Mouse (Mus musculus) MEL (cell line): ENCODE results near the gene Casq1. TPM values are rescaled to one million over a fixed set of nuclear protein-coding genes. Genes with fewer than 3 reads are reported as not detected.

Experiments used
- DNase-seq: peaks from one replicate; pipeline ENCODE4 v3.0.0; 2011; ENCODE audit warnings: low read depth, low spot score
- H3K27ac ChIP-seq: 2 replicates; pipeline ENCODE4 v1.5.1; 2012; ENCODE audit warnings: low read depth, mild to moderate bottlenecking, control low read depth, low read length, moderate library complexity; ENCODE audit not compliant: control insufficient read depth
- H3K27me3 ChIP-seq, 2 experiments: fragments of 150-350 bp in 1 of 2; sonication (generic) in 1 of 2; 2 replicates each; pipeline ENCODE4 v1.6.1; 2012; ENCODE audit warnings: low read length in 2 of 2, mild to moderate bottlenecking in 2 of 2, improper control_type of control experiment in 1 of 2, moderate library complexity in 1 of 2; ENCODE audit not compliant: insufficient read depth in 2 of 2, control insufficient read depth in 1 of 2
- H3K36me3 ChIP-seq, 2 experiments: 2 replicates each; pipeline ENCODE4 v1.6.1; 2012 to 2014; ENCODE audit warnings: low read length in 2 of 2, improper control_type of control experiment in 1 of 2, inconsistent platforms in 1 of 2, mild to moderate bottlenecking in 1 of 2; ENCODE audit not compliant: insufficient read depth in 2 of 2, control insufficient read depth in 1 of 2
- H3K4me1 ChIP-seq, 2 experiments: fragments of 150-350 bp in 1 of 2; sonication (generic) in 1 of 2; 2 replicates each; pipeline ENCODE4 v1.6.1; 2012; ENCODE audit warnings: low read length in 2 of 2, improper control_type of control experiment in 1 of 2, mild to moderate bottlenecking in 1 of 2; ENCODE audit not compliant: insufficient read depth in 2 of 2, control insufficient read depth in 1 of 2
- H3K4me3 ChIP-seq, 2 experiments: fragments of 150-350 bp in 1 of 2; sonication (generic) in 1 of 2; 2 replicates each; pipeline ENCODE4 v1.5.1; 2012; ENCODE audit warnings: low read depth in 2 of 2, low read length in 2 of 2, mild to moderate bottlenecking in 2 of 2, moderate library complexity in 2 of 2, control low read depth in 1 of 2, improper control_type of control experiment in 1 of 2; ENCODE audit not compliant: control insufficient read depth in 1 of 2, insufficient read depth in 1 of 2
- H3K79me2 ChIP-seq: 2 replicates; pipeline ENCODE4 v1.6.1; 2012; ENCODE audit warnings: mild to moderate bottlenecking, low read length, moderate library complexity; ENCODE audit not compliant: control insufficient read depth, poor library complexity, insufficient read depth
- H3K9ac ChIP-seq: 2 replicates; pipeline ENCODE4 v1.6.1; 2012; ENCODE audit warnings: low read depth, mild to moderate bottlenecking, control low read depth, low read length, moderate library complexity; ENCODE audit not compliant: control insufficient read depth, poor library complexity, severe bottlenecking
- H3K9me3 ChIP-seq: fragments of 150-350 bp; sonication (generic); replicated peaks from 2 replicates; pipeline ENCODE4 v1.6.1; 2012; ENCODE audit warnings: mild to moderate bottlenecking, low read length, improper control_type of control experiment, moderate library complexity; ENCODE audit not compliant: insufficient read depth
- CHD2 ChIP-seq: IDR thresholded peaks from 2 replicates; pipeline ENCODE4 v1.6.1; 2011; ENCODE audit warnings: low read length, improper control_type of control experiment
- CTCF ChIP-seq, 3 experiments: IDR thresholded peaks in 2 of 3; conservative IDR thresholded peaks in 1 of 3; 2 replicates each; pipeline ENCODE4 v1.5.1; 2011 to 2012; ENCODE audit warnings: low read length in 3 of 3, low read depth in 2 of 3, mild to moderate bottlenecking in 2 of 3, improper control_type of control experiment in 1 of 3, inconsistent platforms in 1 of 3, mixed read lengths in 1 of 3, moderate library complexity in 1 of 3; ENCODE audit not compliant: control insufficient read depth in 1 of 3, insufficient read depth in 1 of 3, poor library complexity in 1 of 3, severe bottlenecking in 1 of 3
- ELF1 ChIP-seq: IDR thresholded peaks from 2 replicates; pipeline ENCODE4 v1.6.1; 2014; ENCODE audit warnings: low read depth, mild to moderate bottlenecking, inconsistent platforms, low read length, improper control_type of control experiment, moderate library complexity
- ETS1 ChIP-seq: IDR thresholded peaks from 2 replicates; pipeline ENCODE4 v1.6.1; 2012; ENCODE audit warnings: low read depth, mild to moderate bottlenecking, inconsistent platforms, low read length, improper control_type of control experiment, moderate library complexity
- GABPA ChIP-seq: IDR thresholded peaks from 2 replicates; pipeline ENCODE4 v1.6.1; 2012; ENCODE audit warnings: low read depth, mild to moderate bottlenecking, inconsistent platforms, low read length, improper control_type of control experiment, moderate library complexity
- GATA1 ChIP-seq: IDR thresholded peaks from 2 replicates; pipeline ENCODE4 v1.6.1; 2011; ENCODE audit warnings: low read depth, low read length, improper control_type of control experiment
- JUND ChIP-seq: IDR thresholded peaks from 2 replicates; pipeline ENCODE4 v1.6.1; 2011; ENCODE audit warnings: low read depth, mild to moderate bottlenecking, improper control_type of control experiment, low read length
- KAT2A ChIP-seq: conservative IDR thresholded peaks from 2 replicates; pipeline ENCODE4 v1.6.1; 2012; ENCODE audit warnings: low read depth, low read length, improper control_type of control experiment, inconsistent platforms
- MAX ChIP-seq: IDR thresholded peaks from 2 replicates; pipeline ENCODE4 v1.6.1; 2011; ENCODE audit warnings: low read length, improper control_type of control experiment
- MXI1 ChIP-seq: IDR thresholded peaks from 2 replicates; pipeline ENCODE4 v1.6.1; 2011; ENCODE audit warnings: mild to moderate bottlenecking, low read depth, low read length, improper control_type of control experiment
- MYB ChIP-seq: IDR thresholded peaks from 2 replicates; pipeline ENCODE4 v1.6.1; 2011; ENCODE audit warnings: mild to moderate bottlenecking, low read depth, low read length, improper control_type of control experiment
- NELFE ChIP-seq: IDR thresholded peaks from 2 replicates; pipeline ENCODE4 v1.6.1; 2011; ENCODE audit warnings: low read depth, low read length, improper control_type of control experiment
- POLR2AphosphoS2 ChIP-seq: IDR thresholded peaks from 2 replicates; pipeline ENCODE4 v1.6.1; 2011; ENCODE audit warnings: low read length, improper control_type of control experiment
- TAL1 ChIP-seq: IDR thresholded peaks from 2 replicates; pipeline ENCODE4 v1.6.1; 2012; ENCODE audit warnings: mild to moderate bottlenecking, inconsistent platforms, low read length, moderate library complexity, mixed read lengths
- TBP ChIP-seq: IDR thresholded peaks from 2 replicates; pipeline ENCODE4 v1.8.0; 2011; ENCODE audit warnings: low read depth, low read length, improper control_type of control experiment
- UBTF ChIP-seq: IDR thresholded peaks from 2 replicates; pipeline ENCODE4 v1.6.1; 2012; ENCODE audit warnings: low read depth, mild to moderate bottlenecking, inconsistent platforms, low read length, improper control_type of control experiment, moderate library complexity, borderline replicate concordance; ENCODE audit not compliant: insufficient read depth
- USF2 ChIP-seq, 2 experiments: IDR thresholded peaks; 2 replicates each; pipeline ENCODE4 v1.6.1; 2011 to 2012; ENCODE audit warnings: improper control_type of control experiment in 2 of 2, low read length in 2 of 2, borderline replicate concordance in 1 of 2, inconsistent platforms in 1 of 2, low read depth in 1 of 2, mild to moderate bottlenecking in 1 of 2; ENCODE audit not compliant: insufficient read depth in 1 of 2
- ZNF384 ChIP-seq: IDR thresholded peaks from 2 replicates; pipeline ENCODE4 v1.6.1; 2012; ENCODE audit warnings: low read depth, mild to moderate bottlenecking, inconsistent platforms, low read length, improper control_type of control experiment
- polyA plus RNA-seq, 2 experiments: library from polyadenylated mRNA; stranded (reverse) in 1 of 2; unstranded in 1 of 2; fragments of >175 nt in 1 of 2; fragments of >200 nt in 1 of 2; gene quantifications; 2 replicates each; pipeline versions ENCODE4 v1.2.1 to v1.2.4; 2012; ENCODE audit warnings: low replicate concordance in 2 of 2, low read depth in 1 of 2; ENCODE audit not compliant: insufficient read length in 2 of 2, insufficient read depth in 1 of 2, missing spikeins in 1 of 2
- total RNA-seq: library from RNA; depleted of rRNA; stranded (reverse); fragments of 300-350 nt; gene quantifications from 2 replicates; pipeline ENCODE4 v1.2.3, GENCODE M21; 2012

Casq1 gene
- total and polyA plus RNA-seq, 3 experiments, result 0.21 TPM; not detected in 2

DNA sequence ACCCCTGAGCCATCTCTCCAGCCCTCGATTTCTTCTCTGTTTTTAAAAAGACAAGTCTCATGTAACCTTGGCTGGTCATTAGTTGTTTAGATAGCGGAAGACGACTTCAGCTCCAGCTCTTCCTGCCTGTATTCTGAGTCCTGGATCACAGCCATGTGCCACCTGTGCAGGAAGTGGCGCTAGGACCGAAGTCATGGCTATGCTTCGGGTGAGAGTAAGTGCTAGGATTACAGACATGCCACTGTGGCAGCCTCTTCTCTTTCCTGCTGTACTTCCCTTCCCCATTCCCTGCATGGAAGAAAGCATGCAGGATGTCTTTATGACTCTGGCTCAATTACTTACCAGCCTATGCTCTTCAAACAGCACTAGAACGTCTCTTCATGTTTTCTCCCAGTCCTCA is 40.6 kb downstream of the Casq1 start:
- Histone ChIP-seq H3K4me3 (no peak overlapping the region), H3K9me3 (no peaks in the 10 kb centered on the region), H3K9ac (no peak overlapping the region), H3K27me3 (no peaks in the 10 kb centered on the region)
- TF ChIP-seq TBP (no peak), NELFE (no peak), GABPA (no peak)
- TF ChIP-seq, all 39 proteins: peak for 0
- no peak for DNase-seq
- Histone ChIP-seq H3K27ac (no peak overlapping the region), H3K4me1 (peaks cover 3 to 5% of the 10 kb centered on the region in 2 experiments; a peak in 3 of 4 replicates), H3K36me3 (peaks cover 12 to 30% of the 10 kb centered on the region in 2 experiments), H3K79me2 (no peaks in the 10 kb centered on the region)

GRCm38 (mm10) chr1:172177791-172178190 is 41.9 kb downstream of the Casq1 start:
- Histone ChIP-seq H3K36me3 (peaks cover 2 to 33% of the 10 kb centered on the region in 2 experiments), H3K27ac (no peak overlapping the region), H3K4me3 (no peak overlapping the region), H3K27me3 (no peaks in the 10 kb centered on the region), H3K9ac (no peak overlapping the region), H3K4me1 (peaks cover 0 to 3% of the 10 kb centered on the region in 2 experiments; a peak in 1 of 4 replicates), H3K79me2 (no peaks in the 10 kb centered on the region), H3K9me3 (no peaks in the 10 kb centered on the region)
- no peak for DNase-seq
- TF ChIP-seq JUND, result no peak
- TF ChIP-seq GATA1, result no peak
- no peak for TF ChIP-seq UBTF
- no peak for TF ChIP-seq MYB
- TF ChIP-seq KAT2A, result no peak
- TF ChIP-seq TBP, result no peak
- no peak for TF ChIP-seq MXI1
- no peak for TF ChIP-seq TAL1
- TF ChIP-seq ELF1, result no peak
- no peak for TF ChIP-seq ZNF384
- no peak for TF ChIP-seq USF2 (IDR thresholded peaks at IDR 0.05; ENCODE audit: borderline replicate concordance in 1 of 2, insufficient read depth in 1 of 2, low read depth in 1 of 2, low read length in 2 of 2)
- TF ChIP-seq CTCF (IDR thresholded peaks at IDR 0.05 in 2 of 3, conservative IDR thresholded peaks at IDR 0.05 in 1 of 3; ENCODE audit: control insufficient read depth in 1 of 3, insufficient read depth in 1 of 3, low read depth in 2 of 3, low read length in 3 of 3, poor library complexity in 1 of 3, severe bottlenecking in 1 of 3), result no peak
- no peak for TF ChIP-seq NELFE
- no peak for TF ChIP-seq ETS1
- TF ChIP-seq POLR2AphosphoS2, result no peak
- TF ChIP-seq CHD2, result no peak
- TF ChIP-seq MAX, result no peak
